Mouse (Mus musculus) frontal cortex, postnatal 10 days (tissue): ENCODE results near the gene Amfr.
A peak's percentile ranks its signal among the peaks of the same experiment; 100 is the strongest.

Experiments used
- DNase-seq, 2 experiments: peaks; one replicate each; pipeline ENCODE4 v3.0.0; 2022; ENCODE audit warnings: low spot score in 2 of 2, mixed read lengths in 1 of 2

Amfr gene

GRCm38 (mm10) chr8:93981679-93982215, 30.9 kb downstream of the Amfr start:
- no peak for DNase-seq

- no peak for DNase-seq
These were observed 32.5 kb downstream of the Amfr start for GRCm38 (mm10) chr8:93980141-93980540.

GRCm38 (mm10) chr8:93976446-93977211, 36.0 kb downstream of the Amfr start:
- DNase-seq, result no peak

- DNase-seq, result no peak
These were observed 37.3 kb downstream of the Amfr start for GRCm38 (mm10) chr8:93975358-93975757.

- DNase-seq, result no peak
These were observed 37.9 kb downstream of the Amfr start for GRCm38 (mm10) chr8:93974602-93975186.

GRCm38 (mm10) chr8:93973831-93974375, 38.7 kb downstream of the Amfr start:
- no peak for DNase-seq

- no peak for DNase-seq
These were observed 39.5 kb downstream of the Amfr start for GRCm38 (mm10) chr8:93972971-93973734.

- no peak for DNase-seq
These were observed 40.4 kb downstream of the Amfr start for GRCm38 (mm10) chr8:93972211-93972610.

- peak in 1 of 2 experiments; percentile 5 for DNase-seq
These were observed 41.2 kb downstream of the Amfr start for GRCm38 (mm10) chr8:93971451-93971850.

GRCm38 (mm10) chr8:93969626-93970340, 42.9 kb downstream of the Amfr start:
- peak in 1 of 2 experiments; percentile 6 for DNase-seq

GRCm38 (mm10) chr8:93968293-93968692, 44.3 kb downstream of the Amfr start:
- DNase-seq, result no peak

- no peak for DNase-seq
These were observed 51.7 kb downstream of the Amfr start for GRCm38 (mm10) chr8:93960909-93961308.

- DNase-seq, result no peak
These were observed 54.2 kb downstream of the Amfr start for GRCm38 (mm10) chr8:93958402-93958801.

GRCm38 (mm10) chr8:93952511-93952910, 60.1 kb downstream of the Amfr start:
- no peak for DNase-seq

GRCm38 (mm10) chr8:93950133-93950532, 62.5 kb downstream of the Amfr start:
- no peak for DNase-seq

- DNase-seq, result no peak
These were observed 66.2 kb downstream of the Amfr start for GRCm38 (mm10) chr8:93946397-93946796.

- DNase-seq, result no peak
These were observed 66.9 kb downstream of the Amfr start for GRCm38 (mm10) chr8:93945781-93946180.

- DNase-seq, result no peak
These were observed 71.0 kb downstream of the Amfr start for GRCm38 (mm10) chr8:93941636-93942054.

GRCm38 (mm10) chr8:93940542-93941423, 71.9 kb downstream of the Amfr start:
- DNase-seq, result no peak

GRCm38 (mm10) chr8:93938193-93938592, 74.4 kb downstream of the Amfr start:
- no peak for DNase-seq
